Mouse (Mus musculus): Measurements from ENCODE around the gene Trp53i11. TPM values are rescaled to one million over a fixed set of nuclear protein-coding genes. Genes with fewer than 3 reads are reported as not detected.

Gene Trp53i11
- total RNA-seq, 2 experiments from 2014 or later = 87.6 to 89.0 TPM

DNA sequence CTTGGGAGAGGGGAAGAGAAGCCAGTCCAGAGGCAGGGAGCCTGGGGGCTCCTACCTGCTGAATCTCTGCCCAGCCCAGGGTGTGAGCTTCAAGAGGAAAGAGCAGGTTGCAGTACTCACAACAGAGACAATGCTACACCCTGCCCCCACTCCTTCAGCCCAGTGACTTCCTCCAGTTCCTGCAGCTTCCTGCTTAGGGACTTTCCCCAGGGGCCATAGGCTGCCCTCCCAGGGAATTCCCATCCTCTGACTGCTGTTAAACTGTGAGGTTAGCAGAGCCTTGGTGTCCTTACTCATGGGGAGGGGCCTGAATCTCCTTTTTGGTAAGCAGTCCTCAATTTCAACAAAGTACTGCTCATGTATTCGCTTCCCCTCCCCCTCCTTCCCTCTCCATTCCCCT is 26.8 kb downstream of the Trp53i11 start:
- H3K4me3 ChIP-seq = no peak overlapping the region
- H3K27ac ChIP-seq = no peak overlapping the region
- no peak for TF ChIP-seq CTCF (conservative IDR thresholded peaks at IDR 0.05)
- no peak for DNase-seq (ENCODE audit: low spot score in 2 of 2)

GRCm38 (mm10) chr2:93215790-93216189 is 28.4 kb downstream of the Trp53i11 start:
- H3K4me3 ChIP-seq = no peak overlapping the region
- H3K27ac ChIP-seq = peak overlapping the region; percentile 87; the same call in 1 of the 2 replicates
- TF ChIP-seq CTCF (conservative IDR thresholded peaks at IDR 0.05) = no peak
- DNase-seq (ENCODE audit: low spot score in 2 of 2) = no peak

DNA sequence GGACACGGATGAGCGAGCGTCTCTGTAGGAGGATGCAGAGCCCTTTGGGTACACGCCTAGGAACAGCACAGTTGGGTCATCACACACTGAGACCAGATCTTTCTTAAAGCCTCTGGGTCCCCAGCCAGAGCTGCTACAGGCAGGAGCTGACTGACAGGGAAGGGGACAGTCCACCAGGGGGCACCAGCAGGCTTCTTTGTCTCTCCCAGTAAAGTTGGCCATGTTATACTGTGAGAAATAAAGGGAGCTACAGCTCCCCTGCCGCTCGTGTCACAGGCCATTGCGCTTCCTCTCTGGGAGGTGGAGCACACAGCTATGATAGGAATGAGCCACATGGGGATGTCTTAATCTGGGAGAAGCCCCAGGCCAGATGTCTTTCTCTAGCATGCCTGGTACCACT is 29.7 kb downstream of the Trp53i11 start:
- TF ChIP-seq CTCF (conservative IDR thresholded peaks at IDR 0.05) = peak; percentile 99
- peak; percentile 87 to 93 for DNase-seq (ENCODE audit: low spot score in 2 of 2)
- no peak overlapping the region for H3K4me3 ChIP-seq
- peak overlapping the region; percentile 87 for H3K27ac ChIP-seq

DNA sequence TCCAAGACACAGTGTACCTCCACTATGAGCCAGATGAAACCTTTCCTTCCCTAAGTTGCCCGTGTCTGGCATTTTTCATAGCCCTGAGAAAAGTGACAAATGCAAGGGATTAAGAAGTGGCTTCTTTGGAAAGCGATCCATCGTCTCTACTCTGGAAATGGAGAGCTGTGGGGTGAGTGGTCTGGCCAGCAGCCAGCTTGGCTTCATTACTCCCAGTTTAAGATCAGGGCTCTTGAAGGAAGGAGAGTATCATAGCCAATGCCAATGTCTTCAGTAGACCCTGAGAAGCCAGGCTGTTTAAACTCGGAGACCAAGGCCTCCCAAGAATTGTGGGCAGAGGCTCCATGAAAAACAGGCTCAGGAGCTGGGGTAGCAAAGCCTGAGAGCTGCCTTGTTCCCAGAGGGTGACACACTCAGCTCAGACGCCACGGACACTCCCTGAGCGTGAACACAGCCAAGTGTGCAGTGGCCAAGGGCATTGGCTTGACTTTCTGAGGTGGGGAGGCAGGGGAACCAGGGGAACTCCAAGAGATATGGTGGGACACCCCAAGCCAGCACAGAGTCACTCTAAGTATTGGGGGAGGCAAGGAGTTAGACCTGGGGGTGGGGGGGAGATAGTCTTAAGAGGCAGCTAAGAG is 31.1 kb downstream of the Trp53i11 start:
- TF ChIP-seq CTCF (conservative IDR thresholded peaks at IDR 0.05) = no peak
- no peak overlapping the region for H3K4me3 ChIP-seq
- H3K27ac ChIP-seq = peak overlapping the region; percentile 87; the same call in 1 of the 2 replicates
- DNase-seq (ENCODE audit: low spot score in 2 of 2) = no peak

- DNase-seq (ENCODE audit: low spot score in 2 of 2) = no peak
- no peak overlapping the region for H3K4me3 ChIP-seq
- TF ChIP-seq CTCF (conservative IDR thresholded peaks at IDR 0.05) = no peak
- H3K27ac ChIP-seq = no peak overlapping the region
Observed at GRCm38 (mm10) chr2:93219576-93219975, 32.2 kb downstream of the Trp53i11 start.

GRCm38 (mm10) chr2:93220447-93220846 is 33.1 kb downstream of the Trp53i11 start:
- Histone ChIP-seq H3K4me3 (no peak overlapping the region), H3K27ac (no peak overlapping the region)
- TF ChIP-seq CTCF (conservative IDR thresholded peaks at IDR 0.05) = peak; percentile 62
- DNase-seq (ENCODE audit: low spot score in 2 of 2) = no peak

GRCm38 (mm10) chr2:93223463-93223862 is 36.1 kb downstream of the Trp53i11 start:
- Histone ChIP-seq H3K4me3 (no peak overlapping the region), H3K27ac (no peak overlapping the region)

DNA sequence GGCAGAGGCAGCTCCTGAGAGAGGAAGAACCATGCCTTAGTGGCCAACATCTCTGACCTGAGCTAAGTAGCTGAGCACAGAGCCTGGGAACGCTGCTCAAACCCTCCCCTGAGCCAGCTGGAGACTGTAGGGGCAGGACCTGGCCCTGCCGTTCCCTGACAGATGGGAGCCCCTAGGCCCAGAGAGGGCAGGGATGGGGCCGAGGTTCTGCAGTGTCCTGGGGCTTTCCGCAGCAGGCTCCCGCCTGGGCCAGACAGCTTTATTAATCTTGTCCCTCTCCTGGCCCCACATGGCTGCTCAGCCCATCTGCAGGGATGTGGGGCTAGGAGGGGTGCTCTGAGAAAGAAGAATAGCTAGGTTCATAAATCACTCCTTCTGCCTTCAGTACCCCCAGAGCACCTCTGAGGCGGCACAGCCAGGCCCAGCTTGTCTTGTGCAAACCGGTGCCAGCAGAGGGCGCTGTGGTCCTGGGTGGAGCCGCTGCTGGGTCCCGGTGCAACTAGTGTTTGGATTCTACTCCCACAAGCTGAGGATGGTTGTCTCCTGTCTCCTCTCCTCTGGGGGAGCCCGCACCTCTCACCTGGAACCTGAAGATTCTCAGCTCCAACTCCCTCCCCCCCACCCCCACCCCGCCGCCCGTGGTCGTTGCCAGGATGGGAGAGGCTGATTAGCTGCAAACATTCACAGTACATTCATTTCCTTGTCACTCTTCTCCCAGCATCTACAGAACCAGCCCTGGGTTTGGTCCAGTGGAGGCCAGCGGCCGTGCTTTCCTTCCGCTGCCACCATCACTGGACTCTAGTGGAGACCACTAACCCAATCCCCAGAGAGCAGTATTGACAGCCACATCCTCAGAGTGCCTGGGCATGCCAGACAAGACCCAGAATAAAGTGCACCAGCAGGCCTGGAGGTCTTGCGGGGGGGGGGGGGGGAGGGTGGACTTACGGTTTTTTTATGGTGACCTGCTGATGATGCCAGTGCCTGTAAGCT is 39.6 kb downstream of the Trp53i11 start:
- TF ChIP-seq CTCF (conservative IDR thresholded peaks at IDR 0.05) = peak; percentile 87
- Histone ChIP-seq H3K4me3 (peak overlapping the region; percentile 8; the same call in 1 of the 2 replicates), H3K27ac (peak overlapping the region; percentile 52; the same call in 1 of the 2 replicates)
- DNase-seq (ENCODE audit: low spot score in 2 of 2) = peak; percentile 69 to 94

More at GRCm38 (mm10) chr2:93223463-93223862, 36.1 kb downstream of the Trp53i11 start:
- no peak for DNase-seq (ENCODE audit: low spot score in 2 of 2)
- no peak for TF ChIP-seq CTCF (conservative IDR thresholded peaks at IDR 0.05)

DNA sequence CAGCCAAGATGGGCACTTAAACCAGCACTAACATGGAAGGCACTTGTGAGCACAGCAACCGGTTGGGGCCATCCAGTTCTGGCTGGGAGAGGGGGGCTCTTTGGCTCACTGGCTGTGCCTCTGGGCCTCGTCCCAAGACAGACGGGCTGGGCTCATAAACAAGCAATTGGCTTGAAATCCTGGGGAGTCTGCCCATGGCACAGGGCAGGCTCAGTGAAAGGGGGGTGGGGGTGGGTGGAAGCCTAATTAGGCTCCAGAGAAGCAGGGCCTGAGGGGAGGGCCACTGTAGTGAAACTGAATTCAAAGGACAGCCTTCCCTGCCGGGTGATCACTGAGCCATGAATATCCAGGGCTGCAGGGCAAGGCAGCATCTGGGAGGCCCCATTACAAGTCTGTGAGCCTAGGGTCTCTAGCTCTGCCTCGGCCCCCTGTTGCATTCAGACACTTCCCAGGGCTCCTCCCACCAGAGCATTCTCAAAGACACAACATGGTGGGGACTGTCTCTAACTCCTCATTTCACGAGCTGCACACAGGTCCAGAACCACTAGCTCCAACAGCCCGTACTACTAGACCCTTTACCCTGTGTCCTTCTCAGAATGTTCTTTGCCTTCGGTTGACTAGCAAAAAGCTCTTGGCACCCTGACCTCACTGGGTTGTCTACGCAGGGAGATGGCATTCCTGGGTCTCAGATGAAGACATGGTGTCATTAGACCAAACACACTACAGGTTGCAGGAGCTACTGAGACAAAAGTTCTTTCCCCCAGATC is 40.5 kb downstream of the Trp53i11 start:
- Histone ChIP-seq H3K27ac (peak overlapping the region; percentile 86), H3K4me3 (no peak overlapping the region)
- no peak for TF ChIP-seq CTCF (conservative IDR thresholded peaks at IDR 0.05)
- DNase-seq (ENCODE audit: low spot score in 2 of 2) = peak in 1 of 2 experiments; percentile 50

DNA sequence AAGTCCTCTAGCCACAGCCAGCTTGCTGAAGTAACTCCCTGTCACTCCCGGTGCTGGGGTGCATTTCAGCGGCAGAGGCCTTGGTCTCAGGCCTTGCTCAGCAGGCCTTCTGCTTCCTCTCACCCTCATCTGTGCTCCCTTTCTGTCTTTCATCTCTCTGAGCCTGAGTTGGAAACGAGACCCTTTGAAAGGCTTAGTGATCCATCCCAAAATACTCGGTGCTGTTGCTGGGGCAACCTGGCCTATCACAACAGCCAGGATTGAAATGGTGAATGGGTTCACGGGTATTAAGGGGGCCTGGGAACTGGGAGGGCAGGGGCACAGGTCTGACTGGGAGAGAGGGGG is 41.1 kb downstream of the Trp53i11 start:
- DNase-seq (ENCODE audit: low spot score in 2 of 2) = no peak
- no peak for TF ChIP-seq CTCF (conservative IDR thresholded peaks at IDR 0.05)
- peak overlapping the region; percentile 86 for H3K27ac ChIP-seq

DNA sequence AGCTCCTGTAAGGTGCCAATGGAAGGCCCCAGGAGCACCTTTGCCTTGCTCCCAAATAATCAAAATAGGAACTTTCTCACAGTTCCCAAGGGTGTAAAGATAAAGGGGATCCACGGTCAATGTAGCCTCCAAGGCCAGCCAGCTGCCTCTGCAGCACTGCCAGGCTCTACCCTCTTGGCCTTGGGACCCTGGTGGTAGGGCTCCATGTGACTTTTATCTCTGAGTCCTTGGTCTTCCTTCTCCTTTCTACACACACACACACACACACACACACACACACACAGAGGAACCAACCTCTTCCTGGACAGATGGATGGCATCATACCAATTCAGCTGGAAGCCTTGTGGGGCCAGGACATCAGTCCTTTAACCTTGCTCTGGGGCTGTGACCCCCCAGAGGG is 44.8 kb downstream of the Trp53i11 start:
- Histone ChIP-seq H3K4me3 (no peak overlapping the region), H3K27ac (no peak overlapping the region)
- TF ChIP-seq CTCF (conservative IDR thresholded peaks at IDR 0.05) = no peak
- no peak for DNase-seq (ENCODE audit: low spot score in 2 of 2)

More for the DNA sequence above, 41.1 kb downstream of the Trp53i11 start:
- H3K4me3 ChIP-seq = no peak overlapping the region

GRCm38 (mm10) chr2:93237055-93237454 is 49.7 kb downstream of the Trp53i11 start:
- H3K4me3 ChIP-seq = no peak overlapping the region
- TF ChIP-seq CTCF (conservative IDR thresholded peaks at IDR 0.05) = no peak
- no peak overlapping the region for H3K27ac ChIP-seq
- DNase-seq (ENCODE audit: low spot score in 2 of 2) = no peak

- TF ChIP-seq CTCF (conservative IDR thresholded peaks at IDR 0.05) = no peak
- DNase-seq (ENCODE audit: low spot score in 2 of 2) = no peak
- Histone ChIP-seq H3K4me3 (no peak overlapping the region), H3K27ac (no peak overlapping the region)
Observed at GRCm38 (mm10) chr2:93238864-93239263, 51.5 kb downstream of the Trp53i11 start.
